Mouse (Mus musculus): ENCODE results near the gene Olfr781. TPM values are rescaled to one million over a fixed set of nuclear protein-coding genes. Genes with fewer than 3 reads are reported as not detected.

Gene Olfr781
- not detected for polyA plus RNA-seq (2012; fragmentation: generic; extraction: Trizol)

GRCm38 (mm10) chr10:129328554-129328953, at the start of gene Olfr781:
Olfr781 (plus strand) TSS chr10:129328854.

GRCm38 (mm10) chr10:129317817-129318216, 10.8 kb upstream of the Olfr781 start, which contains the start of gene Olfr780:
Olfr780 (plus strand) TSS chr10:129318117.

GRCm38 (mm10) chr10:129348550-129348949, 19.9 kb downstream of the Olfr781 start, which contains the start of gene Olfr782:
Olfr782 (plus strand) TSS chr10:129348850.

Other genes with a start within 250 kb of the Olfr781 start
- gene Olfr767, start 245.9 kb upstream of the Olfr781 start, polyA plus RNA-seq (2012; fragmentation: generic; extraction: Trizol) = not detected
- gene Olfr768, start 229.5 kb upstream of the Olfr781 start, polyA plus RNA-seq (2012; fragmentation: generic; extraction: Trizol) = not detected
- gene Olfr769, start 211.0 kb upstream of the Olfr781 start, polyA plus RNA-seq (2012; fragmentation: generic; extraction: Trizol) = not detected
- gene Olfr770, start 189.9 kb upstream of the Olfr781 start, polyA plus RNA-seq (2012; fragmentation: generic; extraction: Trizol) = not detected
- gene Olfr771, start 164.1 kb upstream of the Olfr781 start, polyA plus RNA-seq (2012; fragmentation: generic; extraction: Trizol) = not detected
- not detected for gene Olfr772, start 150.9 kb upstream of the Olfr781 start, polyA plus RNA-seq (2012; fragmentation: generic; extraction: Trizol)
- not detected for gene Olfr773, start 141.4 kb upstream of the Olfr781 start, polyA plus RNA-seq (2012; fragmentation: generic; extraction: Trizol)
- not detected for gene Olfr774, start 92.7 kb upstream of the Olfr781 start, polyA plus RNA-seq (2012; fragmentation: generic; extraction: Trizol)
- not detected for gene Olfr775, start 80.4 kb upstream of the Olfr781 start, polyA plus RNA-seq (2012; fragmentation: generic; extraction: Trizol)
- gene Olfr776, start 69.7 kb upstream of the Olfr781 start, polyA plus RNA-seq (2012; fragmentation: generic; extraction: Trizol) = not detected
- not detected for gene Olfr777, start 57.4 kb upstream of the Olfr781 start, polyA plus RNA-seq (2012; fragmentation: generic; extraction: Trizol)
- gene Olfr780, start 10.7 kb upstream of the Olfr781 start, polyA plus RNA-seq (2012; fragmentation: generic; extraction: Trizol) = not detected
- gene Olfr782, start 20.0 kb downstream of the Olfr781 start, polyA plus RNA-seq (2012; fragmentation: generic; extraction: Trizol) = not detected
- under 1 TPM in 1 of 2 experiments, not detected in 1; 0.02 TPM for gene Olfr784, start 55.2 kb downstream of the Olfr781 start, polyA plus RNA-seq (2012; fragmentation: generic; extraction: Trizol)
- not detected for gene Olfr785, start 76.6 kb downstream of the Olfr781 start, polyA plus RNA-seq (2012; fragmentation: generic; extraction: Trizol)
- gene Olfr786, start 98.5 kb downstream of the Olfr781 start, polyA plus RNA-seq (2012; fragmentation: generic; extraction: Trizol) = not detected
- not detected for gene Olfr787, start 133.0 kb downstream of the Olfr781 start, polyA plus RNA-seq (2012; fragmentation: generic; extraction: Trizol)
- not detected for gene Olfr788, start 142.1 kb downstream of the Olfr781 start, polyA plus RNA-seq (2012; fragmentation: generic; extraction: Trizol)
- not detected for gene Olfr789, start 155.9 kb downstream of the Olfr781 start, polyA plus RNA-seq (2012; fragmentation: generic; extraction: Trizol)
- not detected for gene Olfr790, start 169.6 kb downstream of the Olfr781 start, polyA plus RNA-seq (2012; fragmentation: generic; extraction: Trizol)
- gene Olfr791, start 192.9 kb downstream of the Olfr781 start, polyA plus RNA-seq (2012; fragmentation: generic; extraction: Trizol) = not detected
- gene Olfr792, start 210.3 kb downstream of the Olfr781 start, polyA plus RNA-seq (2012; fragmentation: generic; extraction: Trizol) = not detected
- not detected for gene Olfr794, start 238.8 kb downstream of the Olfr781 start, polyA plus RNA-seq (2012; fragmentation: generic; extraction: Trizol)